Mouse (Mus musculus) frontal cortex, adult 2 months (tissue): Measurements from ENCODE around the gene Olfr512. TPM values are rescaled to one million over a fixed set of nuclear protein-coding genes. Genes with fewer than 3 reads are reported as not detected.

ENCODE experiments used
- DNase-seq, 2 experiments: peaks; one replicate each; pipeline ENCODE4 v3.0.0; 2022; ENCODE audit warnings: low spot score in 1 of 2; ENCODE audit errors: extremely low spot score in 1 of 2
- polyA plus RNA-seq: library from polyadenylated mRNA; depleted of rRNA; stranded (reverse); fragments of >200 nt; gene quantifications from 2 replicates; pipeline ENCODE4 v1.2.3, GENCODE M21; 2012; rRNA removed

The Olfr512 gene
- not detected in 2 replicates for polyA plus RNA-seq

- DNase-seq = no peak
Observed at GRCm38 (mm10) chr7:108713020-108713419, at the start of gene Olfr512. TSS of gene Olfr512 (plus strand) at chr7:108713320.

GRCm38 (mm10) chr7:108666118-108666517, 47.0 kb upstream of the Olfr512 start, which contains the start of gene Olfr510:
TSS of gene Olfr510 (plus strand) at chr7:108666418.
- no peak for DNase-seq

GRCm38 (mm10) chr7:108671058-108671457, 42.1 kb upstream of the Olfr512 start:
- DNase-seq = no peak

GRCm38 (mm10) chr7:108678886-108679285, 34.2 kb upstream of the Olfr512 start:
- no peak for DNase-seq

DNA sequence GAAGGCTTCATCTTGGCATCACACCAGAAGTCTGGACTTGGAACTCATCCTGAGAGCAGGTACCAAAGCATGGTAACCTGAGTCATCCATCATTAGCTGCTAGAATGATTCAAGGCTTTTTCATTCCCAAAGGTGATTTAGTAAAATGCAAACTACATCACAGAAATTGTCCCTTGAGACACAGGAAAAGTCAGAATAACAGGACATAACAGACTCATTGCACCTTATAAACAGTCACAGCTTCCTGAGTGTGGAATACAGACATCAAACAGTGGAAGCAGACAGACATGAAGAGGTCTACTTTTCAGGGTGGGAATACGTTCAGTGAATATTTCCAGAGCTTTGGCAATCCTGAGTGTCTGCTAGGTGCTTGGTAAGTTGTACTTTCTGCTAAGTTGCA, 37.6 kb downstream of the Olfr512 start, which contains the start of gene Olfr513:
Gene Olfr513 (plus strand): TSS at position 301 of the 400 bp plus-strand sequence.
- DNase-seq = no peak

- no peak for DNase-seq
Observed at GRCm38 (mm10) chr7:108760411-108760810, 47.3 kb downstream of the Olfr512 start.

Other genes starting within 250 kb of the Olfr512 start
- gene Olfr498, start 248.0 kb upstream of the Olfr512 start, polyA plus RNA-seq = not detected in 2 replicates
- gene Olfr502, start 188.3 kb upstream of the Olfr512 start, polyA plus RNA-seq = 0.13 TPM in 1 of 2 replicates, not detected in the other
- not detected in 2 replicates for gene Olfr503, start 168.8 kb upstream of the Olfr512 start, polyA plus RNA-seq
- not detected in 2 replicates for gene Olfr504, start 147.5 kb upstream of the Olfr512 start, polyA plus RNA-seq
- gene Olfr506, start 102.5 kb upstream of the Olfr512 start, polyA plus RNA-seq = not detected in 2 replicates
- gene Olfr507, start 91.5 kb upstream of the Olfr512 start, polyA plus RNA-seq = not detected in 2 replicates
- not detected in 2 replicates for gene Olfr508, start 83.3 kb upstream of the Olfr512 start, polyA plus RNA-seq
- 0.08 TPM in 1 of 2 replicates, not detected in the other for gene Olfr509, start 61.4 kb upstream of the Olfr512 start, polyA plus RNA-seq
- gene Olfr510, start 46.9 kb upstream of the Olfr512 start, polyA plus RNA-seq = 0.10 TPM in 1 of 2 replicates, not detected in the other
- not detected in 2 replicates for gene Olfr513, start 37.7 kb downstream of the Olfr512 start, polyA plus RNA-seq
- not detected in 2 replicates for gene Olfr514, start 112.7 kb downstream of the Olfr512 start, polyA plus RNA-seq
- gene Olfr516, start 137.2 kb downstream of the Olfr512 start, polyA plus RNA-seq = not detected in 2 replicates
- not detected in 2 replicates for gene Olfr517, start 159.1 kb downstream of the Olfr512 start, polyA plus RNA-seq
- gene Olfr518, start 171.7 kb downstream of the Olfr512 start, polyA plus RNA-seq = not detected in 2 replicates
- not detected in 2 replicates for gene Olfr519, start 181.1 kb downstream of the Olfr512 start, polyA plus RNA-seq
- 0.66 and 0.71 TPM in 2 replicates for gene Nlrp10, start 216.9 kb downstream of the Olfr512 start, polyA plus RNA-seq
- 104 and 113 TPM in 2 replicates for gene Eif3f, start 221.1 kb downstream of the Olfr512 start, polyA plus RNA-seq
- 111 and 132 TPM in 2 replicates for gene Tub, start 237.0 kb downstream of the Olfr512 start, polyA plus RNA-seq